ENCODE assay signal across 35 mouse cellular contexts in genomic region chr8:113666714-113667432, GRCm38 (mm10). TPM values are rescaled to one million over a fixed set of nuclear protein-coding genes. Genes with fewer than 3 reads are reported as not detected.
DNase-seq lines count a peak whose midpoint lies in the region; ATAC-seq lines count a peak whose summit lies in the region.
"Had no signal": no experiment of that assay in that cellular context is flagged by ENCODE, and none has a peak within 500 bp of the region (broad histone marks: within the 10 kb centered on the region; RNA-seq: fewer than 3 reads in every experiment).

No protein-coding gene starts in this region.

- H3K4me1 ChIP-seq in forebrain, embryonic 12.5 days = peaks cover 9% of the 10 kb centered on the region
- H3K4me1 ChIP-seq in limb, embryonic 10.5 days = peaks cover 16% of the 10 kb centered on the region
- peaks cover 2% of the 10 kb centered on the region; the same call in 1 of the 2 replicates for H3K4me1 ChIP-seq in hindbrain, embryonic 16.5 days (ENCODE audit: control insufficient read depth, insufficient read depth, low read depth, low read length)
- H3K4me1 ChIP-seq: heart, embryonic 12.5 days; liver, embryonic 15.5 days; lung, embryonic 15.5 days had no signal

- H3K9me3 ChIP-seq in forebrain, embryonic 12.5 days = no peaks in the 10 kb centered on the region
- no peaks in the 10 kb centered on the region for H3K9me3 ChIP-seq in limb, embryonic 10.5 days (replicated peaks)
- H3K9me3 ChIP-seq in hindbrain, embryonic 16.5 days (ENCODE audit: control insufficient read depth, low read length) = no peaks in the 10 kb centered on the region
- H3K9me3 ChIP-seq: heart, embryonic 12.5 days; liver, embryonic 15.5 days; lung, embryonic 15.5 days had no signal

- no peaks in the 10 kb centered on the region for H3K36me3 ChIP-seq in forebrain, embryonic 12.5 days (replicated peaks)
- no peaks in the 10 kb centered on the region for H3K36me3 ChIP-seq in limb, embryonic 10.5 days
- H3K36me3 ChIP-seq in hindbrain, embryonic 16.5 days (ENCODE audit: control insufficient read depth, insufficient read depth, low read length) = no peaks in the 10 kb centered on the region
- H3K36me3 ChIP-seq: heart, embryonic 12.5 days; liver, embryonic 15.5 days; lung, embryonic 15.5 days had no signal

- peak; percentile 79 for DNase-seq in heart, adult 11 months
- DNase-seq in heart, postnatal 36 days = no peak
- peak; percentile 69 for DNase-seq in Muller cell, postnatal 12 days (ENCODE audit: inconsistent ontology term)
- peak; percentile 31 for DNase-seq in limb, embryonic 10.5 days (ENCODE audit: low spot score)
- no peak for DNase-seq in cerebellum, postnatal 25 days
- DNase-seq: adrenal gland, postnatal 25 days; cerebellum, adult 18-20 months; cerebellum, postnatal 10 days; gastrocnemius, adult 2 months; gastrocnemius, postnatal 36 days; heart, adult 2 months; kidney, adult 2 months; layer of hippocampus, postnatal 36 days; liver; right cerebral cortex, postnatal 4 days; thymus, adult 2 months; thymus, postnatal 36 days had no signal

- no peak overlapping the region for H3K4me3 ChIP-seq in forebrain, embryonic 12.5 days (replicated peaks)
- H3K4me3 ChIP-seq in limb, embryonic 10.5 days = no peak overlapping the region
- no peak overlapping the region for H3K4me3 ChIP-seq in hindbrain, embryonic 16.5 days (ENCODE audit: low read length)
- H3K4me3 ChIP-seq: gastrocnemius, adult 2 months; heart, adult 2 months; heart, embryonic 12.5 days; liver, embryonic 15.5 days; lung, embryonic 15.5 days had no signal

- no peak overlapping the region for H3K9ac ChIP-seq in forebrain, embryonic 12.5 days
- no peak overlapping the region for H3K9ac ChIP-seq in hindbrain, embryonic 16.5 days (ENCODE audit: low read depth, low read length)
- H3K9ac ChIP-seq: heart, embryonic 12.5 days; hindbrain, embryonic 14.5 days; liver, embryonic 15.5 days; lung, embryonic 15.5 days had no signal

- 37% methylated on average over 16 of the region's 16 CpGs for WGBS in forebrain, embryonic 12.5 days
- 43% methylated on average over 16 of the region's 16 CpGs for WGBS in limb, embryonic 10.5 days
- 70% methylated on average over 16 of the region's 16 CpGs for WGBS in hindbrain, embryonic 16.5 days

- peak overlapping the region; percentile 69 for H3K27ac ChIP-seq in forebrain, embryonic 12.5 days
- no peak overlapping the region for H3K27ac ChIP-seq in limb, embryonic 10.5 days
- no peak overlapping the region for H3K27ac ChIP-seq in hindbrain, embryonic 16.5 days (ENCODE audit: low read depth, low read length)
- H3K27ac ChIP-seq: gastrocnemius, adult 2 months; heart, adult 2 months; hindbrain, embryonic 14.5 days; liver, embryonic 15.5 days; lung, embryonic 15.5 days; stomach, postnatal 0 days had no signal

- H3K27me3 ChIP-seq in forebrain, embryonic 12.5 days = no peaks in the 10 kb centered on the region; the same call in 1 of the 2 replicates
- H3K27me3 ChIP-seq in limb, embryonic 10.5 days (ENCODE audit: low read depth, poor library complexity, severe bottlenecking) = peaks cover 46% of the 10 kb centered on the region; the same call in 1 of the 2 replicates
- H3K27me3 ChIP-seq in hindbrain, embryonic 16.5 days (replicated peaks; ENCODE audit: control insufficient read depth, insufficient read depth, low read length) = no peaks in the 10 kb centered on the region
- H3K27me3 ChIP-seq: heart, embryonic 12.5 days; liver, embryonic 15.5 days; lung, embryonic 15.5 days had no signal

- peak; percentile 70 for ATAC-seq in forebrain, embryonic 12.5 days (ENCODE audit: low FRiP score)
- no peak for ATAC-seq in hindbrain, embryonic 16.5 days
- ATAC-seq: inflammation-experienced regulatory T-cells, adult 6 months had no signal

- no peak overlapping the region for H3K4me2 ChIP-seq in forebrain, embryonic 12.5 days
- H3K4me2 ChIP-seq in hindbrain, embryonic 16.5 days (ENCODE audit: low read length) = no peak overlapping the region
- H3K4me2 ChIP-seq: heart, embryonic 12.5 days; hindbrain, embryonic 14.5 days; liver, embryonic 15.5 days; lung, embryonic 15.5 days; midbrain, embryonic 11.5 days had no signal

- intact Hi-C loops in heart, postnatal 36 days (cut with DNase I) = loop anchor here (10.0 kb wide), 1 partner anchor 468 kb away; the partner anchor contains the start of gene Nudt7

RNA-seq across cellular contexts. Expression of gene Syce1l, which starts 23.9 kb away (rescaled TPM):
- total RNA-seq in heart, postnatal 36 days (2021) = not detected
- not detected in 2 replicates for polyA plus RNA-seq in forebrain, embryonic 12.5 days (2016; fragmentation: Nextera tagmentation; extraction: Ambion mirVana)
- not detected in 2 replicates for polyA plus RNA-seq in limb, embryonic 10.5 days (2016; fragmentation: Nextera tagmentation; extraction: Ambion mirVana)
- polyA plus RNA-seq in hindbrain, embryonic 16.5 days (2015; fragmentation: Nextera tagmentation; extraction: Ambion mirVana) = 0.43 TPM in 1 of 2 replicates, not detected in the other
- total RNA-seq: adrenal gland, postnatal 25 days; gastrocnemius, adult 2 months; gastrocnemius, postnatal 36 days; heart, adult 2 months; hematopoietic stem cell, adult 5-6 weeks; layer of hippocampus, postnatal 36 days; megakaryocyte progenitor cell, adult 5-6 weeks; MEL; neutrophil, adult 5-6 weeks had no signal
- polyA plus RNA-seq: heart, adult 2 months; heart, embryonic 12.5 days; heart, postnatal 0 days; hindbrain, embryonic 14.5 days; inflammation-experienced regulatory T-cells, adult 6 months; kidney, embryonic 16.5 days; large intestine, adult 2 months; liver, embryonic 15.5 days; lung, embryonic 15.5 days; midbrain, embryonic 11.5 days; neural tube, embryonic 11.5 days; spleen, adult 2 months; stomach, postnatal 0 days; thymus, adult 2 months had no signal

RNA-seq across cellular contexts. Expression of gene Mon1b, which starts 31.5 kb away (rescaled TPM):
- 1 to 10 TPM; 5.5 to 5.7 TPM for total RNA-seq in heart, postnatal 36 days (2021)
- 11.3 and 14.2 TPM in 2 replicates for polyA plus RNA-seq in forebrain, embryonic 12.5 days (2016; fragmentation: Nextera tagmentation; extraction: Ambion mirVana)
- polyA plus RNA-seq in limb, embryonic 10.5 days (2016; fragmentation: Nextera tagmentation; extraction: Ambion mirVana) = 7.4 and 7.7 TPM in 2 replicates
- polyA plus RNA-seq in hindbrain, embryonic 16.5 days (2015; fragmentation: Nextera tagmentation; extraction: Ambion mirVana) = 11.4 and 14.3 TPM in 2 replicates

Comparison
In these comparisons a context has a peak if more than half of its experiments do, and no peak if none do; other contexts are left out.
1. DNase-seq: peak in heart, adult 11 months (single experiment), Muller cell, postnatal 12 days (single experiment) and limb, embryonic 10.5 days (single experiment); none in heart, postnatal 36 days (0 of 2) and cerebellum, postnatal 25 days (0 of 2).